Mouse (Mus musculus) naive thymus-derived CD4-positive, alpha-beta T cell, adult 5 months (primary cell): ENCODE measurements around the gene Fhl1. TPM values are rescaled to one million over a fixed set of nuclear protein-coding genes. Genes with fewer than 3 reads are reported as not detected.

ENCODE experiments used
- polyA plus RNA-seq: library from polyadenylated mRNA; unstranded; fragments of 100-300 nt; shearing (Covaris generic); gene quantifications from one replicate; pipeline ENCODE4 v1.2.1, GENCODE M21; 2017

Gene Fhl1
- polyA plus RNA-seq, result not detected

GRCm38 (mm10) chrX:56731306-56732201, at the start of gene Fhl1:
Gene Fhl1, plus strand, starts transcription at chrX:56731787.

GRCm38 (mm10) chrX:56821765-56822603, 90.4 kb downstream of the Fhl1 start, which contains the start of gene Map7d3:
Gene Map7d3, minus strand, starts transcription at chrX:56822326.

Other genes with a start within 250 kb of the Fhl1 start
- not detected for gene Gm10477, start 207.0 kb upstream of the Fhl1 start, polyA plus RNA-seq
- gene Gm648, start 182.2 kb upstream of the Fhl1 start, polyA plus RNA-seq, result not detected
- 8.5 TPM for gene Mmgt1, start 133.7 kb upstream of the Fhl1 start, polyA plus RNA-seq
- 15.8 TPM for gene Slc9a6, start 122.0 kb upstream of the Fhl1 start, polyA plus RNA-seq
- not detected for gene Map7d3, start 90.5 kb downstream of the Fhl1 start, polyA plus RNA-seq
- gene Adgrg4, start 138.4 kb downstream of the Fhl1 start, polyA plus RNA-seq, result not detected